Mouse (Mus musculus) heart, postnatal 0 days (tissue): ENCODE results near the gene Vmac. TPM values are rescaled to one million over a fixed set of nuclear protein-coding genes. Genes with fewer than 3 reads are reported as not detected.
A peak's percentile ranks its signal among the peaks of the same experiment; 100 is the strongest.

ENCODE experiments used
- ATAC-seq: fragments of 200-750 bp; cut with Nextera tagmentation; 2 replicates; pipeline ENCODE4 v1.8.0; 2017; ENCODE audit warnings: low read depth, moderate number of reproducible peaks, moderate library complexity; ENCODE audit not compliant: insufficient read depth
- DNase-seq: peaks from one replicate; pipeline ENCODE4 v3.0.0-alpha.2; 2016; ENCODE audit warnings: low spot score
- H3K27ac ChIP-seq: fragments of 300-500 bp; sonication (generic); 2 replicates; pipeline ENCODE4 v1.5.1; 2014; ENCODE audit warnings: low read depth, mild to moderate bottlenecking
- H3K27me3 ChIP-seq: fragments of 300-500 bp; sonication (generic); 2 replicates; pipeline ENCODE4 v1.6.1; 2014; ENCODE audit warnings: low read length, mixed read lengths; ENCODE audit not compliant: control insufficient read depth, insufficient read depth
- H3K36me3 ChIP-seq: fragments of 300-500 bp; sonication (generic); replicated peaks from 2 replicates; pipeline ENCODE4 v1.6.1; 2014; ENCODE audit warnings: low read length, mixed read lengths; ENCODE audit not compliant: control insufficient read depth, insufficient read depth
- H3K4me1 ChIP-seq: fragments of 300-500 bp; sonication (generic); 2 replicates; pipeline ENCODE4 v1.6.1; 2014; ENCODE audit warnings: antibody characterized with exemption; ENCODE audit not compliant: control insufficient read depth, insufficient read depth
- H3K4me2 ChIP-seq: fragments of 300-500 bp; sonication (generic); 2 replicates; pipeline ENCODE4 v1.6.1; 2014; ENCODE audit warnings: low read depth, mild to moderate bottlenecking, low read length, moderate library complexity
- H3K4me3 ChIP-seq: fragments of 300-500 bp; sonication (generic); 2 replicates; pipeline ENCODE4 v1.5.1; 2014; ENCODE audit warnings: low read depth, low read length
- H3K9ac ChIP-seq: fragments of 300-500 bp; sonication (generic); replicated peaks from 2 replicates; pipeline ENCODE4 v1.6.1; 2014; ENCODE audit warnings: low read depth, low read length, mixed read lengths
- H3K9me3 ChIP-seq: fragments of 300-500 bp; sonication (generic); replicated peaks from 2 replicates; pipeline ENCODE4 v1.6.1; 2016; ENCODE audit warnings: low read length; ENCODE audit not compliant: control insufficient read depth
- CTCF ChIP-seq: IDR thresholded peaks from 2 replicates; pipeline ENCODE4 v1.5.1; 2016; ENCODE audit warnings: antibody characterized with exemption, control low read depth, low read depth
- EP300 ChIP-seq: IDR thresholded peaks from 2 replicates; pipeline ENCODE4 v1.6.1; 2016; ENCODE audit warnings: antibody characterized with exemption, low read depth
- WGBS: fragments of 180-500 bp; shearing (Covaris S2); extraction: QIAGEN DNeasy Blood & Tissue Kit; methylation state at CpG from one replicate; pipeline ENCODE4 v1.1.7; 2014; 5-methylcytosine and 5-hydroxymethylcytosine counted together
- polyA plus RNA-seq: library from polyadenylated mRNA; unstranded; fragments of >200 nt; fragmentation: Nextera tagmentation; extraction: Ambion mirVana; gene quantifications from 2 replicates; pipeline ENCODE4 v1.2.1, GENCODE M21; 2015
- total RNA-seq: library from RNA; depleted of rRNA; stranded (reverse); fragments of >200 nt; gene quantifications from 2 replicates; pipeline ENCODE4 v1.2.3, GENCODE M21; 2014; ENCODE audit warnings: low replicate concordance

Gene Vmac
- total and polyA plus RNA-seq, 2 experiments from 2014 or later: 10.7 to 16.3 TPM

DNA sequence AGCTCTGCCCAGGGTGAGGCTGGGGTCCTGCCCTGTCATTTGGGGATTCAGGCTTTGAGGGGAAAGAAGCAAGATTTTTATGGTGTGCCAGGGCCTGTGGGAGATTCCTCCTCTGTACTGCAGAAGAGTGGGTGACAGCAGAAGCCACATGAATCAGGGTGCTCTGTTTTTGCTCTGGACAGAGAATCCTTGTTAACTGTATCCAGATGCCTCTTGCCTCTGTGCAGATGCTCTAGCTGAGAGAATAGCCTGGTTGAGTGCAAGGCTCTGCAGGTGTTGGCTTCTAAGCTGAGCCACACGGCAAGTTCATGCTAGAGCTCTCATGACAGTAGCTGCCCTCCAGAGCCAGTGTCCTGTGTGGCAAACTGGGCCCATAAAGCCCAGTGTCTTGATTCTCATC is 24.4 kb downstream of the Vmac start:
- Histone ChIP-seq H3K27me3 (no peaks in the 10 kb centered on the region), H3K9ac (no peak overlapping the region), H3K4me2 (no peak overlapping the region), H3K9me3 (no peaks in the 10 kb centered on the region), H3K27ac (no peak overlapping the region), H3K4me1 (peaks cover 11% of the 10 kb centered on the region; the same call in 1 of the 2 replicates), H3K4me3 (no peak overlapping the region), H3K36me3 (peaks cover 55% of the 10 kb centered on the region)
- WGBS: 33% methylated on average over 1 of the region's 1 CpGs
- ATAC-seq (no peak), DNase-seq (no peak)
- no peak for TF ChIP-seq EP300
- TF ChIP-seq CTCF: no peak

DNA sequence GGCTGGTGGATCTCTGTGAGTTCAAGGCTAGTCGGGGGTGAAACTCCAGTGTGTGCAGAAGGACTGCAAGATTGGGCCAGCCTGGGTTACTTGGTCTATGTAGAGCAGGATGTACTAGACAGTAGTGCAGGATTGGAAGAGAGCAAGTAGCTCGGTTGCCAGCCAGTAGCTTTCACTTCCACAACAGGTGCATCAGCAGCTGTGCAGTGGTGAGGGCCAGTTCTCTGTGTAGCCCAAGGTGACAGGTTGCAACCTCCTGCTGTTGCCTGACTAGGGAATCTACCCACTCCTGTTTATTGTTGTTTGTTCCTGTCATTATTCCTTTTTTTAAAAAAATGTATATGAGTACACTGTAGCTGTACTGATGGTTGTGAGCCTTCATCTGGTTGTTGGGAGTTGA is 29.1 kb downstream of the Vmac start:
- Histone ChIP-seq H3K4me3 (no peak overlapping the region), H3K4me2 (no peak overlapping the region), H3K36me3 (peaks cover 52% of the 10 kb centered on the region), H3K9ac (no peak overlapping the region), H3K4me1 (peaks cover 6% of the 10 kb centered on the region; the same call in 1 of the 2 replicates), H3K27ac (no peak overlapping the region), H3K27me3 (no peaks in the 10 kb centered on the region), H3K9me3 (no peaks in the 10 kb centered on the region)
- TF ChIP-seq EP300 (no peak), CTCF (no peak)
- WGBS: 79% methylated on average over 2 of the region's 2 CpGs
- DNase-seq: no peak
- ATAC-seq: no peak

DNA sequence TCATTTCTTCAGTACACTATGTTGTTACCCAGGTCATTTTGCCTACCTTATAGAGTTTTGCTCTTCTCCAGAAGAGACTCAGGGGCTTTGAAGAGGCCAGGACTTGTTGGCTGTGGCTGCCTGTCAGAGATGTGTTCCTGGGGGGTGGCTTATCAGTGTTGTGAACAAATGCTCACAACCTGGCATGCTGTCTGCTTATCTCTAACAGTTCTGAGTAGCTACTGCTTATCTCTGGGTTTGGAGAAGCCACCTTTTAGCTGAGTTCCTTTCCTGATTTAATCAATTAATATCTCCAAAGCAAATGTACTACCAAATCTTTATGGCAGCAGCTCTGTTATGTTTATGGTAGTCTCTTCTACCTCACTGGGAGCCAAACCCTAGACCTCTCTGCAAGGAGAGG is 29.8 kb downstream of the Vmac start:
- Histone ChIP-seq H3K36me3 (peaks cover 46% of the 10 kb centered on the region), H3K9ac (peak overlapping the region; percentile 25; the same call in 1 of the 2 replicates), H3K4me1 (no peaks in the 10 kb centered on the region), H3K9me3 (no peaks in the 10 kb centered on the region), H3K27ac (no peak overlapping the region), H3K27me3 (no peaks in the 10 kb centered on the region), H3K4me3 (no peak overlapping the region), H3K4me2 (no peak overlapping the region)
- no peak for ATAC-seq
- no peak for DNase-seq
- no peak for TF ChIP-seq CTCF
- TF ChIP-seq EP300: no peak

DNA sequence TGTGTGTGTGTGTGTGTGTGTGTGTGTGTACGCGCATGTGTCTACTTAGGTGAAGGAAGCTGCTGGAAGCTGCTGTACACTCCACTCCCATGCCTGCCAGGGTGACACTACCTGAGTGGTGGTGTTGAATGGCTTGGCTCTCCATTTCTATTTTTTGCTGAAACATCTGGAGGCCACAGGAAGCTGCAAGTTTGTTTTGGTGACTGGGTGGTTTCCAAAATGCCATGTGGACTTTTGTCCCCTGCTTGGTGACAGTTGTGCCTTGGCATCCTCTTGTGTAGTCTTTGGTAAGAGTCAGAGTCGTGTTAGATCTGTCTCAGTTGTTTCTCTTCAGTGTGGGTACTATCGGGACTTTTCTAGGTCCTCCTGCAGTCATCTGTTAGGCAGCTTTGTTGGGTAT is 31.0 kb downstream of the Vmac start:
- ATAC-seq: no peak
- peaks cover 37% of the 10 kb centered on the region for H3K36me3 ChIP-seq

DNA sequence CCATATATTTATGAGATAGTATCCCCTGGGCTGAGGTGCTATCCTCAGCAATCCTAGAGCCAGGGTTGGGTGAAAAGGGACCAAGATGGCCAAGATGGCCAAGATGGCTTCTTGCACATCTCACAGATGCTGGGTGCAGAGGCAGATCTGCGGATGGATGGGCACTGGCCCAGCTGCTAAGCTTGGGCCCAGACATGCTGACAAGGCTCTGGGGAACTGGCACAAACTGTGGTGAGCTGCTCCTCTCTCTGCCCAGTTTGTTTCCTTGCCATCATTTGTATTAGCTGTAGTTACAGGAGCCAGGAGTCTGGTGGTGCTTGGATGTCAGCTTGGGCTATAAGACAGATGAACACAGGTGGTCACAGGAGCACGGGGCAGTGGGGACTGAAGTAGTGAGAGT is 33.2 kb downstream of the Vmac start:
- TF ChIP-seq CTCF: no peak
- 0 out of 2 replicates have a peak, but pooled peaks cover 5% of the 10 kb centered on the region for H3K4me1 ChIP-seq
- H3K36me3 ChIP-seq: peaks cover 39% of the 10 kb centered on the region

More for the DNA sequence above, 31.0 kb downstream of the Vmac start:
- 0 out of 2 replicates have a peak, but pooled peaks cover 5% of the 10 kb centered on the region for H3K4me1 ChIP-seq
- H3K9ac ChIP-seq: no peak overlapping the region
- WGBS: 83% methylated on average over 4 of the region's 4 CpGs
- no peak overlapping the region for H3K4me3 ChIP-seq
- DNase-seq: no peak
- TF ChIP-seq CTCF (no peak), EP300 (no peak)
- H3K9me3 ChIP-seq: no peaks in the 10 kb centered on the region
- no peaks in the 10 kb centered on the region for H3K27me3 ChIP-seq
- H3K27ac ChIP-seq: no peak overlapping the region
- H3K4me2 ChIP-seq: no peak overlapping the region

DNA sequence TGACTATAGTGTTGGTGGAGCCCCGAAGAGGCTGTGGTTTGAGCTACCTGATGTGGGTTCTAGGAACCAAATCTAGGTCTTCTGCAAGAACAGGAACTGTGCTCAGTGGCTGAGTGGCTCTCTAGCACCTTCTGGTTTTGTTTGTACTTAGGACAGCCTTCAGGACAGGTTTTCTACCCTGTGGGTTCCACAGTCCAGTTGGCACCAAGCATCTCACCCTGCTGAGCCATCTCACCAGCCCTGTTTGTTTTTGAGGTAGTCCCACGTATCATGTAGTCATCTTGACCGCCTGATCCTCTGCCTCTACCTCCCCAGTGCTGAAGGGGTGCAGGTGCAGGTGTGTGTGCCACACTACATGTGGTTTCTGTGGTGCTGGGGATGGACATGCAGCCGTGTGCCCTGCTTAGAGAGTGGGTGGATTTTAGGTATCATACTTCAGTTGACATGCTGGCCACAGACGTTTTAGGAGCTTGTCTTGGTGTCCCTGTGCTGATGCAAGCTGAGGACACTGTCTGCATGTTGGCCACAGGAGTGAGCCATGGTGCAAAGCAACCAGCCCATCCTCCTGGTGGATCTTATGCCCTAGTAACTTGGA is 34.2 kb downstream of the Vmac start:
- H3K9me3 ChIP-seq: no peaks in the 10 kb centered on the region
- H3K4me2 ChIP-seq: no peak overlapping the region
- DNase-seq (no peak), ATAC-seq (no peak)
- 79% methylated on average over 5 of the region's 5 CpGs for WGBS
- no peak overlapping the region for H3K9ac ChIP-seq
- H3K27ac ChIP-seq: no peak overlapping the region
- no peak overlapping the region for H3K4me3 ChIP-seq
- TF ChIP-seq CTCF (no peak), EP300 (no peak)
- no peaks in the 10 kb centered on the region for H3K27me3 ChIP-seq
- peaks cover 35% of the 10 kb centered on the region for H3K36me3 ChIP-seq
- H3K4me1 ChIP-seq: 0 out of 2 replicates have a peak, but pooled peaks cover 5% of the 10 kb centered on the region

More for the DNA sequence above, 33.2 kb downstream of the Vmac start:
- Histone ChIP-seq H3K9ac (no peak overlapping the region), H3K4me3 (no peak overlapping the region), H3K27ac (no peak overlapping the region), H3K4me2 (no peak overlapping the region), H3K27me3 (no peaks in the 10 kb centered on the region), H3K9me3 (no peaks in the 10 kb centered on the region)
- WGBS: 85% methylated on average over 2 of the region's 2 CpGs
- no peak for ATAC-seq
- no peak for DNase-seq
